ENCODE assay signal across 40 mouse cellular contexts in genomic region chr1:83000306-83000705, GRCm38 (mm10). TPM values are rescaled to one million over a fixed set of nuclear protein-coding genes. Genes with fewer than 3 reads are reported as not detected.
"Had no signal": no experiment of that assay in that cellular context is flagged by ENCODE, and none has a peak within 500 bp of the region (broad histone marks: within the 10 kb centered on the region; RNA-seq: fewer than 3 reads in every experiment).

Gene Gm47959, plus strand, starts transcription at chr1:83000548.

RNA-seq across cellular contexts. Expression of gene Gm47959, which starts in this region (rescaled TPM):
- total RNA-seq: heart, postnatal 10 days; heart, postnatal 14 days; heart, postnatal 25 days; heart, postnatal 36 days; heart, postnatal 4 days; hematopoietic stem cell, adult 5-6 weeks; hindbrain, postnatal 0 days; layer of hippocampus, adult 18-20 months; layer of hippocampus, adult 2 months; layer of hippocampus, adult 8-10 months; layer of hippocampus, postnatal 10 days; layer of hippocampus, postnatal 14 days; layer of hippocampus, postnatal 25 days; layer of hippocampus, postnatal 36 days; left cerebral cortex, adult 18-20 months; left cerebral cortex, adult 2 months; left cerebral cortex, adult 8-10 months had no signal
- polyA plus RNA-seq: heart, embryonic 13.5 days; heart, embryonic 14.5 days; heart, embryonic 15.5 days; heart, embryonic 16.5 days; heart, postnatal 0 days; hindbrain, embryonic 10.5 days; hindbrain, embryonic 11.5 days; hindbrain, embryonic 12.5 days; hindbrain, embryonic 13.5 days; hindbrain, embryonic 14.5 days; hindbrain, embryonic 15.5 days; hindbrain, embryonic 16.5 days; hindbrain, postnatal 0 days; inflammation-experienced regulatory T-cells, adult 6 months; intestine, embryonic 14.5 days; intestine, embryonic 15.5 days; intestine, embryonic 16.5 days; intestine, postnatal 0 days; kidney, adult 2 months; kidney, embryonic 14.5 days; kidney, embryonic 15.5 days; kidney, embryonic 16.5 days; kidney, postnatal 0 days; large intestine, adult 2 months had no signal
